Mouse (Mus musculus) small intestine, adult 2 months (tissue): ENCODE measurements around the gene F5.

Experiments
- CTCF ChIP-seq: fragments of 200-500 bp; IDR thresholded peaks from 2 replicates; pipeline ENCODE4 v1.5.1; 2012; ENCODE audit warnings: low read depth, mild to moderate bottlenecking, control low read depth, inconsistent platforms, low read length, moderate library complexity, mixed read lengths; ENCODE audit not compliant: insufficient replicate concordance, insufficient read length; ENCODE audit errors: extremely low read depth
- POLR2A ChIP-seq: fragments of 200-500 bp; IDR thresholded peaks from 2 replicates; pipeline ENCODE4 v1.6.1; 2012; ENCODE audit warnings: low read depth, mild to moderate bottlenecking, control low read depth, inconsistent platforms, low read length, moderate library complexity

- TF ChIP-seq CTCF (no peak), POLR2A (no peak)
Measured at GRCm38 (mm10) chr1:164215097-164215496, 63.5 kb downstream of the F5 start.
